8 mouse cellular contexts compared by ENCODE assay signal in the genomic region with DNA sequence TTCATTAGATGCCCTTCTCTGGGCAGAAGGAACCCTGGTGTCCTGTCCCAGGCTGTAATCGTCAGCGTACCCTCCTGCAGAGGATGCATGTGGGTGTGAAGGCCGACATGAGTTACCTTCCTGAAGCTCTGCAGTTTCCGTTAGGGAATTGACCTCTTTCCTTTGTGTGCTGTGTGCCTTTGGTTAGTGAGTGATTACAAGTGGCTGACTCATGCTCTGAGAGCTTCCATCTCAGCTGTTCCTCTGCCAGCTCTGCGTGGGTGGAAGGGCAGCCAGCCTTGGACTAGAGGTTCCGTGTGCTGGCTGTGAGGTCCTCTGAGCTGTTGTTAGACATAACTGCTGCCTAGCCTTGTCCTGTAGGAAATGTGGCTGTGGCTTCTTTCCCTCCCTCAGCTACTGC.
A peak's percentile ranks its signal among the peaks of the same experiment; 100 is the strongest.
DNase-seq lines count a peak whose midpoint lies in the region; ATAC-seq and TF ChIP-seq lines count a peak whose summit lies in the region.

No protein-coding gene starts in this region.

- TF ChIP-seq CTCF in hindbrain, postnatal 0 days (IDR thresholded peaks at IDR 0.05; ENCODE audit: low read depth): no peak

- DNase-seq in hindbrain, postnatal 0 days (ENCODE audit: low spot score): peak; percentile 47
- peak; percentile 91 for DNase-seq in adipocyte (ENCODE audit: low spot score)
- peak; percentile 71 to 77 for DNase-seq in heart, postnatal 14 days
- DNase-seq in skeletal muscle tissue, adult 2 months (ENCODE audit: low read depth, low spot score): peak; percentile 76
- no peak for DNase-seq in thymus, adult 18-20 months

- intact Hi-C loops in heart, postnatal 14 days (cut with DNase I): no loop called here

- no peaks in the 10 kb centered on the region for H3K36me3 ChIP-seq in hindbrain, postnatal 0 days (ENCODE audit: insufficient read depth, low read length)
- no peaks in the 10 kb centered on the region for H3K36me3 ChIP-seq in hindbrain, embryonic 12.5 days
- H3K36me3 ChIP-seq in liver, embryonic 12.5 days: no peaks in the 10 kb centered on the region

- no peaks in the 10 kb centered on the region for H3K27me3 ChIP-seq in hindbrain, postnatal 0 days (ENCODE audit: insufficient read depth, low read length)
- no peaks in the 10 kb centered on the region for H3K27me3 ChIP-seq in hindbrain, embryonic 12.5 days
- H3K27me3 ChIP-seq in liver, embryonic 12.5 days (replicated peaks): no peaks in the 10 kb centered on the region

- no peak overlapping the region for H3K9ac ChIP-seq in hindbrain, postnatal 0 days (replicated peaks; ENCODE audit: low read length)
- no peak overlapping the region for H3K9ac ChIP-seq in hindbrain, embryonic 12.5 days
- H3K9ac ChIP-seq in liver, embryonic 12.5 days: no peak overlapping the region

- no peak overlapping the region for H3K27ac ChIP-seq in hindbrain, postnatal 0 days
- H3K27ac ChIP-seq in hindbrain, embryonic 12.5 days: no peak overlapping the region
- H3K27ac ChIP-seq in liver, embryonic 12.5 days: peak overlapping the region; percentile 46

- 0 out of 2 replicates have a peak, but pooled peaks have one; percentile 29 for ATAC-seq in hindbrain, postnatal 0 days
- no peak for ATAC-seq in hindbrain, embryonic 12.5 days (ENCODE audit: low FRiP score)
- ATAC-seq in erythroblast, adult 5-6 weeks (replicated peaks; ENCODE audit: low FRiP score, poor library complexity, severe bottlenecking): peak; percentile 66
- peak; percentile 48 for ATAC-seq in liver, embryonic 12.5 days

- 39% methylated on average over 6 of the region's 6 CpGs for WGBS in hindbrain, postnatal 0 days
- WGBS in hindbrain, embryonic 12.5 days: 62% methylated on average over 6 of the region's 6 CpGs
- WGBS in liver, embryonic 12.5 days (ENCODE audit: insufficient replicate concordance): 13% methylated on average over 6 of the region's 6 CpGs

- H3K9me3 ChIP-seq in hindbrain, postnatal 0 days (ENCODE audit: low read length): no peaks in the 10 kb centered on the region
- no peaks in the 10 kb centered on the region for H3K9me3 ChIP-seq in hindbrain, embryonic 12.5 days (replicated peaks)
- H3K9me3 ChIP-seq in liver, embryonic 12.5 days (replicated peaks): no peaks in the 10 kb centered on the region

- H3K4me1 ChIP-seq in hindbrain, postnatal 0 days (ENCODE audit: insufficient read depth, low read length): no peaks in the 10 kb centered on the region
- H3K4me1 ChIP-seq in hindbrain, embryonic 12.5 days: peaks cover 6% of the 10 kb centered on the region
- H3K4me1 ChIP-seq in liver, embryonic 12.5 days: peaks cover 60% of the 10 kb centered on the region

- no peak overlapping the region for H3K4me2 ChIP-seq in hindbrain, postnatal 0 days (ENCODE audit: low read depth, low read length)
- no peak overlapping the region for H3K4me2 ChIP-seq in hindbrain, embryonic 12.5 days (replicated peaks)
- H3K4me2 ChIP-seq in liver, embryonic 12.5 days: no peak overlapping the region; the same call in 1 of the 2 replicates

- H3K4me3 ChIP-seq in hindbrain, postnatal 0 days (ENCODE audit: low read length): no peak overlapping the region
- H3K4me3 ChIP-seq in hindbrain, embryonic 12.5 days: no peak overlapping the region
- no peak overlapping the region for H3K4me3 ChIP-seq in liver, embryonic 12.5 days

Comparison
In these comparisons a context has a peak if more than half of its experiments do, and no peak if none do; other contexts are left out.
1. DNase-seq: peak in hindbrain, postnatal 0 days (single experiment), adipocyte (single experiment), heart, postnatal 14 days (2 of 2) and skeletal muscle tissue, adult 2 months (single experiment); none in thymus, adult 18-20 months (0 of 2).